Comparison of ENCODE assay signal across 7 mouse cellular contexts in the genomic region with DNA sequence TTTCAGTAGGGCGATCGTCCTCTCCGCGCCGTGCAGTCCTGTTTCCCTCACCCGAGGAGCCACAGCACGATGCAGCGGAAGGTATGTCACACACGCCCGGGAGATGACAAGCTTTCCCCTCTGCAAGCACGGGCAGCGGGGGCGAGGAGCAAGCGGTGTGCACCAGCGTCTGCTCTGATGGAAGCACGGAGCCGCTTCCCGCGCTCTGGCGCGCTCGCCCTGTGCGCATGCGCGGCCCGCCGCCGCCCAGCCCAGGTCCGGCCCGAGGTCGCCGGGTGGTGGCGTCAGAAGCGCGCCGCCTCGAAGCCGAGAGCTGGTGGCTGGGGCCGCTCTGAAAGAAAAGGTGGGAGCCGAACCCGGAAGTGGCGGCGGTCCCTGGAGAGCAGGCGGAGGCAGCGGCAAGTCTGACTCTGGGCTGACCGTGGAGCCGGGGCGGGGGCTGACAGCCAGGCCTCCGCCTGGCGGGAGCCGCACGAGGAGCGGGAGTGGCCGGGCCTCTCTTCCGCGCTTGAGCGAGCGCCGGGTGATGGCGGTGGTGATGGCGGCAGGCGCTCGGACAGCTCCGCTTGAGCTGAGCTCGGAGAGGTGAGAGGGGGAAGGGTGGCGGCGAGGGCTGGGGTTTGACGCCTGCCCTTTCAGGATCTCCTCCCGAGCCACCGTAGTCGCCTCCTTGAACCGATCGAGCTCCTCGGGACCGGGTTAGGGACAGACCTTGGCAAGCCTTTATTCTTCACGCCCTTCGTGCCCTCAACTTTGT. TPM values are rescaled to one million over a fixed set of nuclear protein-coding genes. Genes with fewer than 3 reads are reported as not detected.
A peak's percentile ranks its signal among the peaks of the same experiment; 100 is the strongest.
DNase-seq lines count a peak whose midpoint lies in the region; ATAC-seq and TF ChIP-seq lines count a peak whose summit lies in the region.

A gene (minus strand): TSS at position 221 of the 757 bp plus-strand sequence.
A gene (plus strand): TSS at position 295 of the 757 bp plus-strand sequence.

- H3K27me3 ChIP-seq in embryonic facial prominence, embryonic 12.5 days: no peaks in the 10 kb centered on the region
- no peaks in the 10 kb centered on the region for H3K27me3 ChIP-seq in kidney, adult 2 months (replicated peaks; ENCODE audit: control insufficient read depth, insufficient read depth, low read length)
- H3K27me3 ChIP-seq in limb, embryonic 12.5 days: no peaks in the 10 kb centered on the region
- H3K27me3 ChIP-seq in midbrain, embryonic 15.5 days (replicated peaks): no peaks in the 10 kb centered on the region
- H3K27me3 ChIP-seq in spleen, adult 2 months (ENCODE audit: control insufficient read depth, insufficient read depth, low read length): no peaks in the 10 kb centered on the region

- peak within 1 kb of the TSS; percentile 60 for H3K4me2 ChIP-seq in embryonic facial prominence, embryonic 12.5 days (replicated peaks)
- H3K4me2 ChIP-seq in limb, embryonic 12.5 days: peak within 1 kb of the TSS; percentile 77
- peak within 1 kb of the TSS; percentile 53 for H3K4me2 ChIP-seq in midbrain, embryonic 15.5 days

- DNase-seq in adrenal gland, postnatal 25 days: peak; percentile 96
- peak; percentile 94 to 97 for DNase-seq in heart, adult 18-20 months
- peak; percentile 97 for DNase-seq in kidney, adult 2 months
- DNase-seq in spleen, adult 2 months (ENCODE audit: low read depth in 1 of 2, low spot score in 2 of 2): peak; percentile 82 to 97

- WGBS in embryonic facial prominence, embryonic 12.5 days: under 1% methylated on average over 77 of the region's 77 CpGs
- WGBS in kidney, adult 2 months: under 1% methylated on average over 77 of the region's 77 CpGs
- WGBS in limb, embryonic 12.5 days: under 1% methylated on average over 77 of the region's 77 CpGs
- WGBS in midbrain, embryonic 15.5 days: under 1% methylated on average over 67 of the region's 77 CpGs
- WGBS in spleen, adult 2 months: under 1% methylated on average over 77 of the region's 77 CpGs

- no peaks in the 10 kb centered on the region for H3K9me3 ChIP-seq in embryonic facial prominence, embryonic 12.5 days
- no peaks in the 10 kb centered on the region for H3K9me3 ChIP-seq in limb, embryonic 12.5 days
- H3K9me3 ChIP-seq in midbrain, embryonic 15.5 days: no peaks in the 10 kb centered on the region

- H3K9ac ChIP-seq in embryonic facial prominence, embryonic 12.5 days: peak within 1 kb of the TSS; percentile 94
- peak within 1 kb of the TSS; percentile 88 for H3K9ac ChIP-seq in limb, embryonic 12.5 days (replicated peaks)
- peak within 1 kb of the TSS; percentile 93 for H3K9ac ChIP-seq in midbrain, embryonic 15.5 days

- H3K36me3 ChIP-seq in embryonic facial prominence, embryonic 12.5 days: peaks cover 16% of the 10 kb centered on the region; the same call in 1 of the 2 replicates
- H3K36me3 ChIP-seq in kidney, adult 2 months (ENCODE audit: control insufficient read depth, insufficient read depth, low read length): no peaks in the 10 kb centered on the region
- peaks cover 24% of the 10 kb centered on the region for H3K36me3 ChIP-seq in limb, embryonic 12.5 days
- no peaks in the 10 kb centered on the region for H3K36me3 ChIP-seq in midbrain, embryonic 15.5 days (replicated peaks)
- peaks cover 3% of the 10 kb centered on the region; the same call in 1 of the 2 replicates for H3K36me3 ChIP-seq in spleen, adult 2 months (ENCODE audit: control insufficient read depth, insufficient read depth, low read length)

- peak within 1 kb of the TSS; percentile 91 for H3K27ac ChIP-seq in embryonic facial prominence, embryonic 12.5 days
- peak within 1 kb of the TSS; percentile 79 for H3K27ac ChIP-seq in kidney, adult 2 months (ENCODE audit: insufficient read depth, low read depth, low read length)
- peak within 1 kb of the TSS; percentile 96 for H3K27ac ChIP-seq in limb, embryonic 12.5 days
- H3K27ac ChIP-seq in midbrain, embryonic 15.5 days: peak within 1 kb of the TSS; percentile 97
- peak within 1 kb of the TSS; percentile 98 for H3K27ac ChIP-seq in spleen, adult 2 months (ENCODE audit: insufficient read depth, low read length)

- peak; percentile 96 for ATAC-seq in embryonic facial prominence, embryonic 12.5 days (ENCODE audit: insufficient number of reproducible peaks, insufficient read depth, low FRiP score, low TSS enrichment)
- ATAC-seq in limb, embryonic 12.5 days (ENCODE audit: insufficient number of reproducible peaks, insufficient read depth, low FRiP score, low TSS enrichment, low read depth): peak; percentile 96
- ATAC-seq in midbrain, embryonic 15.5 days (replicated peaks): peak; percentile 98

- H3K4me1 ChIP-seq in embryonic facial prominence, embryonic 12.5 days: peaks cover 18% of the 10 kb centered on the region; the same call in 1 of the 2 replicates
- no peaks in the 10 kb centered on the region for H3K4me1 ChIP-seq in kidney, adult 2 months (ENCODE audit: control insufficient read depth, insufficient read depth, low read length)
- H3K4me1 ChIP-seq in limb, embryonic 12.5 days (replicated peaks): peaks cover 19% of the 10 kb centered on the region
- H3K4me1 ChIP-seq in midbrain, embryonic 15.5 days: peaks cover 22% of the 10 kb centered on the region
- H3K4me1 ChIP-seq in spleen, adult 2 months (ENCODE audit: control insufficient read depth, insufficient read depth, insufficient read length): no peaks in the 10 kb centered on the region

- peak within 1 kb of the TSS; percentile 88 for H3K4me3 ChIP-seq in embryonic facial prominence, embryonic 12.5 days
- H3K4me3 ChIP-seq in kidney, adult 2 months (ENCODE audit: insufficient read depth, low read depth, low read length): peak within 1 kb of the TSS; percentile 73
- H3K4me3 ChIP-seq in limb, embryonic 12.5 days (replicated peaks): peak within 1 kb of the TSS; percentile 83
- peak within 1 kb of the TSS; percentile 100 for H3K4me3 ChIP-seq in midbrain, embryonic 15.5 days
- H3K4me3 ChIP-seq in spleen, adult 2 months (ENCODE audit: extremely low read depth, insufficient read depth, insufficient read length): peak within 1 kb of the TSS; percentile 100

- no peak for TF ChIP-seq CTCF in kidney, adult 2 months (conservative IDR thresholded peaks at IDR 0.05; ENCODE audit: insufficient read depth, insufficient read length, low read depth, low read length)
- TF ChIP-seq CTCF in spleen, adult 2 months (IDR thresholded peaks at IDR 0.05; ENCODE audit: extremely low read depth, insufficient read depth, insufficient read length, insufficient replicate concordance): no peak

- no peak for TF ChIP-seq POLR2A in kidney, adult 2 months (IDR thresholded peaks at IDR 0.05; ENCODE audit: low read depth, low read length)
- peak; percentile 56; the same call in 1 of the 2 replicates for TF ChIP-seq POLR2A in spleen, adult 2 months (IDR thresholded peaks at IDR 0.05; ENCODE audit: low read depth, low read length)

RNA-seq across cellular contexts. Expression of the first gene that starts in this region (rescaled TPM):
- 4.8 and 7.5 TPM in 2 replicates for total RNA-seq in adrenal gland, postnatal 25 days (2021)
- polyA plus RNA-seq in embryonic facial prominence, embryonic 12.5 days (2016; fragmentation: Nextera tagmentation; extraction: Ambion mirVana): 45.3 and 48.7 TPM in 2 replicates
- total RNA-seq in heart, adult 18-20 months (2021): under 1 TPM; 0.55 to 0.72 TPM
- polyA plus RNA-seq in kidney, adult 2 months (2012; rRNA removed): 0.31 and 0.48 TPM in 2 replicates
- 56.6 and 59.0 TPM in 2 replicates for polyA plus RNA-seq in limb, embryonic 12.5 days (2016; fragmentation: Nextera tagmentation; extraction: Ambion mirVana)
- polyA plus RNA-seq in midbrain, embryonic 15.5 days (2015; fragmentation: Nextera tagmentation; extraction: Ambion mirVana): 17.3 and 18.1 TPM in 2 replicates
- polyA plus RNA-seq in spleen, adult 2 months (2012; rRNA removed): 2.7 and 2.9 TPM in 2 replicates

RNA-seq across cellular contexts. Expression of the second gene that starts in this region (rescaled TPM):
- total RNA-seq in adrenal gland, postnatal 25 days (2021): 20.1 and 20.6 TPM in 2 replicates
- polyA plus RNA-seq in embryonic facial prominence, embryonic 12.5 days (2016; fragmentation: Nextera tagmentation; extraction: Ambion mirVana): 3.5 and 3.9 TPM in 2 replicates
- total RNA-seq in heart, adult 18-20 months (2021): 10 to 100 TPM; 15.3 to 16.1 TPM
- polyA plus RNA-seq in kidney, adult 2 months (2012; rRNA removed): 2.8 and 3.5 TPM in 2 replicates
- 3.2 and 4.0 TPM in 2 replicates for polyA plus RNA-seq in limb, embryonic 12.5 days (2016; fragmentation: Nextera tagmentation; extraction: Ambion mirVana)
- 2.0 and 2.4 TPM in 2 replicates for polyA plus RNA-seq in midbrain, embryonic 15.5 days (2015; fragmentation: Nextera tagmentation; extraction: Ambion mirVana)
- 2.4 and 2.7 TPM in 2 replicates for polyA plus RNA-seq in spleen, adult 2 months (2012; rRNA removed)

Comparison
In these comparisons a context has a peak if more than half of its experiments do, and no peak if none do; other contexts are left out.
1. Peak in every context shown above with its lines: DNase-seq, ATAC-seq, H3K4me3 ChIP-seq and H3K27ac ChIP-seq.